Mouse (Mus musculus) ovary, postnatal 14 days (tissue): ENCODE measurements around the gene Pdzd2.

Experiments used
- DNase-seq: peaks from one replicate; pipeline ENCODE4 v3.0.0; 2022; ENCODE audit warnings: low spot score

Gene Pdzd2

GRCm38 (mm10) chr15:12577715-12578114 lies 162.0 kb downstream of the Pdzd2 start:
- no peak for DNase-seq

GRCm38 (mm10) chr15:12577054-12577696 lies 162.5 kb downstream of the Pdzd2 start:
- DNase-seq = peak; percentile 46

GRCm38 (mm10) chr15:12573621-12574020 lies 166.1 kb downstream of the Pdzd2 start:
- DNase-seq = no peak

GRCm38 (mm10) chr15:12571168-12571567 lies 168.6 kb downstream of the Pdzd2 start:
- DNase-seq = no peak

DNA sequence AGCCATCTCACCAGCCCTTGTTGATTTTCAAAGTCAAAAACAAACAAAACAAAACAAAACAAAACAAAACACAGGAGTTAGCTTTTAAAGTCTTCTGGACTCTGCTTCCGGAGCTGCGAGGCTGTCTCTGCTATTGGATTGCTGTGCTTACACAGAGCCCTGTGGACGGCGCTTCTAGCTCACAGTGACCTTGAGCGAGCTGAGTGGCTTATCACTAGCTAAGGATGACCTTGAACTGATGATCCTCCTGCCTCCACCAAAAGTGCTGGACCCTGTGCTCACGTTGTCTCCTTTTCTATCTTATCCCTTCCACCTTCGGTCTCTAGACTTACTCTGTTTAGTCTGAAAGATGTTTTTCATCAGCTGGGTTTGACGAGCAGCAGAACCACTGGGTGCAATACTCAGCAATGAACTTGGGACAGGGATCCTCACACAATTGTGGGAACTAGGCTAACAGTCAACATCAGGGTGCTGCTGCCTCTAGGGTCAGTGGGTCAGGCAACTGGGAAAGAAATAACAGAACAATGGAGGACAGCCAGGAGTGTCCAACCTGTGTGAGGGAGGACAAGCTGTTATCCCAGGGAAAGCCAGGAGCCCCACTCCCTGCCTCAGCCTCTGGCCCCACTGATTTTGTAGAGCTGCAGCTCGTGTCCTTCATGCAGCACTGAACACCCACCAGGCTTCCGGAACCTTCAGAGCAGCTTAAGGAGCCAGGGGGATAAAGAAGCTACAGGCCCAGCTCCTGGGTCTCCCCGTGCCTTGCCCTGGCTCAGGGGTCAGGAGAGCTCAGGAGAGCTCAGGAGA lies 172.9 kb downstream of the Pdzd2 start:
- DNase-seq = no peak

- DNase-seq = no peak
Measured at GRCm38 (mm10) chr15:12565281-12565680, 174.4 kb downstream of the Pdzd2 start.

DNA sequence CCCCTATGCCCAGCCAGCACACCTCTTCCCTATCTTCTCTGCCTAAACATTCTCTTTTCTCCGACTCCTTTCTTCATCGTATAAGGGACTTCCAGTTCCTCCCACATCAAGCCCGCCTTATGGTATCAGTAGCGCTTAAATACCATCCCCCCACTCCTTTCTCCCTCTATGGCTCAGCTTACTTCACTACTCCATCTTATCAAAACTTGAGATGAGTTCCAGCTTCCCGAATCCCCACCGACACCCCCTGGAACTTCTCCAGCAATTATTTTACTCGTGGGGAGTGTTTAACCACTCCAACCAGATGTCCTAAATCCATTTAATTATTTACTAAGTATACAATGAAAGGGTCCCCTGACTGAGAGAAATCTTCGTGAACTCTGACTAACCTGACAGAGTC lies 179.2 kb downstream of the Pdzd2 start:
- no peak for DNase-seq

GRCm38 (mm10) chr15:12557663-12558436 lies 181.9 kb downstream of the Pdzd2 start:
- no peak for DNase-seq

DNA sequence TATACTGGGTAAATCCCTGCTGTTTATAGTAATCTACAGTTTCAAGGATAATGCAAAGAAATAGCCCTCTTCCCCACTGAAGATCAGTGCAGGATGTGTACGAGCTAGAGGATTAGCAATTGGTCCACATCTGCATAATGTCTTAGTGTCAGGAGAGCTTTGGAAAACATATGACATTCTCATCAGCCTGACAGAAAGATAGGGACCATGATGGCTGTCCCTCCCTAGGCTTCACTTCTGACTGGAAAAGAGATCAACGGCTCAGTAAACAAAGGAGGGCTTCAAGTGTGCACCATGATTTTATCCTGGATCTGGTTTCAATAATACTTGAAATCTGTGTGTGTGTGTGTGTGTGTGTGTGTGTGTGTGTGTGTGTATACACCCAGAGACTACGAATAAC lies 186.5 kb downstream of the Pdzd2 start:
- no peak for DNase-seq

DNA sequence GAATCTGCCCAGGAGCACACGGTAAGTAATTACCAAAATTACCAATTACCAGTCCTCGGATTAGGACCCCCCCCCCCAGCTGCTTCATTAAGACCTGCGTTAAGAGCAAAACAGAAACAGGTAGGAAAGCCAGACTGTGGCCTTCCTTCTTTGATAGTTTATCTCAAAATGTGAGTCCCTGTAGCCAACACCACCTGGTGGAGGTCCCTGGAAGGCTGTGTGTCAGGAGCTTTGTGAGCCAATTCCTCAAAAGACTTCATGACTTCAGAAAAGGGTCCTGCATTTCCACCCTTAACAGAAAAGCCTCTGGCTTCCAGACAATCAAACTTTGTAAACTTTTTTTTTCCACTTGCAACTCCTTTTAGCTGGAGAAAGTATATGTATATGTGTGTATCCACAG lies 188.8 kb downstream of the Pdzd2 start:
- DNase-seq = no peak

GRCm38 (mm10) chr15:12550376-12550775 lies 189.3 kb downstream of the Pdzd2 start:
- DNase-seq = no peak

- DNase-seq = no peak
Measured at GRCm38 (mm10) chr15:12549919-12550305, 189.8 kb downstream of the Pdzd2 start.

- no peak for DNase-seq
Measured at GRCm38 (mm10) chr15:12549271-12549918, 190.3 kb downstream of the Pdzd2 start.

DNA sequence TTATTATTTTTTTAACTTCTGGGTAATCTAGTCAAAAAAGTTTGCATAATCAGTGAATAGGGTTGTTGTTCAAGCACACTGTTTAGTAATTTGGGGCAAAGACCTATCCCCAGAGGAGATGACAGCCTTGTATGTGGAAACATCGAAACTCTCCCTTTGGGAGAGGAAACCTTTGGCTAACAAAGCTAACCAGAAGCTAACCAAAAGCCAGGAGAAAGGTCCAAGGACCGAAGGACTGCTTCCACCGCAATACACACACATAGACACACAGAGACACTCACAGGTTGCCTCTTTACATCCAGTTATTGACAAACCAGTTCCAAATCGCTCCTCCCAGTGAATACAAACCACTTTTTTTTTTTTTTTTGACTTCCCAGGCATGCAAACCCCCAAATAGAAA lies 191.0 kb downstream of the Pdzd2 start:
- no peak for DNase-seq

GRCm38 (mm10) chr15:12547640-12548405 lies 191.9 kb downstream of the Pdzd2 start:
- no peak for DNase-seq

DNA sequence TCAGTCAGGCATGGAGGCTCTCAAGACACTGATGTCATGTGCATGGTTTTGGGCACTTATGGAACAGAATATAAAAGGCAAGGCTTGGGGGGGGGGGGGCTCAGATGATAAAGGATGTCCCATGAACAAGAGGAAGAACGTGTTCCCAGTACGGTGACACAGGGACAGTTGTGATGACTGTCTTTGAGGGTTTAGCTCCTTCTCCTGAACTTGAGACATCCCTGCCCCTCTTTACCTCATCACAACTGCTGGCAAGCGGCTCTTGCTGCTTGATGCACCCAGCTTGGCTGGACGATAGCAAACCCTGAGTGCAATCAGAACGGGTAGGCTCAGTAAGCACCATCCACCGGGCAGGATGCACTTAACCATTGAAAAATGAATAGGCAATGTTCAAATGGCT lies 192.9 kb downstream of the Pdzd2 start:
- no peak for DNase-seq

DNA sequence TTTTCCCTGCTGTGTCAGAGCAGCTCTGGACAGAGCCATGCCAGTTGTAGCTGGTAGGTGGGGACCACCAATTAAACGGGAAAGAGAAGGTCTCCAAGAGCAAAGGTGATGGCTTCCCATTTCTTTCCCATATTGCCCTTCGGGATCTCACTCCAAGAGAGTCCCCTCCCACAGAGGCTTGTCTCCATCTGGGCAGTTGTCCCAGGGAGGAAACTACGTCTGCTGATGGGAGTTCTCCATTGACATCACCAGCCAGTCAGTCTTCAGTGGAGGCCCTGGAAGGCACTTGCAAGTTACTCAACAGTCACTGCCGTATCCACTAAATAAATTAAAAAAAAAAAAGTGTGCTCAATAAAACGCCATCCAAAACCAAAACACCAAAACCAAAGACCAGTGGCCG lies 194.1 kb downstream of the Pdzd2 start:
- DNase-seq = no peak

- DNase-seq = no peak
Measured at GRCm38 (mm10) chr15:12545220-12545619, 194.5 kb downstream of the Pdzd2 start.

DNA sequence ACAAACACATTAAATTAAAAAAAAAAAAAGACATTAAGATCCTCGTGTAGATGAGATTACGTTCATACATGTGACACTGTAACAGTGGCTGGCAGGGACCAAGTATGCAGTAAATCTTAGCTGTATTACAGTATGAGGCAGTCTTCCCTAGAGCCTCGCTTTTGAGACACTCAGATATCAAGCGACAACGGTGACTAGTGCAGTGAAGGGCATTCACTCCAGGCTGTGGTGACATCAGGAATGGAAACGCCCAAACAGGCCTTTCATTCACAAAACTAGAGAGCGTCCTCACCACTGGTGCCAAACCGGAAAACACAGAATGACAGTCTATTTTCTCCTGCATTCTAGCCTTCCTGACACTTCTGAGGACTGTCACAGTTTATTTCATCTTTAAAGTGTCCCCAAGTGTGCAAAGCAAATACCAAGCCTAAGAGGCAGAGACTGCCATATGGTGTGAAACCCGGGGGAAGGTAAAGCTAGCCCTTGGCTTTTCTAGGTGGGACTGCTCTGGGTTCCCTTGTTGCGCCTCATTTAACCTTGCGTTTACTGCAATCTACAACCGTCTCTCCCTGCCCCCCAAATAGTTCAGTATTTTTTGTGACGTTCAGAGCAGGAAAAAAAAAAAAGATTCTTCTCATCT lies 195.9 kb downstream of the Pdzd2 start:
- DNase-seq = no peak

GRCm38 (mm10) chr15:12542316-12542715 lies 197.4 kb downstream of the Pdzd2 start:
- DNase-seq = no peak

GRCm38 (mm10) chr15:12539618-12540302 lies 200.0 kb downstream of the Pdzd2 start:
- no peak for DNase-seq
